Mouse (Mus musculus): ENCODE data around the gene Aldob. TPM values are rescaled to one million over a fixed set of nuclear protein-coding genes. Genes with fewer than 3 reads are reported as not detected.
"Not testable (repeated sequence)": the region's sequence is repeated elsewhere in the genome, so short reads cannot be mapped to it uniquely, and the experiment has no call there.

The Aldob gene
- polyA plus RNA-seq, 3 experiments from 2014 or later = not detected

GRCm38 (mm10) chr4:49535675-49536294 is 13.6 kb downstream of the Aldob start:
- no peak for ATAC-seq

GRCm38 (mm10) chr4:49535036-49535435 is 14.3 kb downstream of the Aldob start:
- no peak for ATAC-seq

- no peak for ATAC-seq
These were observed 26.8 kb downstream of the Aldob start for GRCm38 (mm10) chr4:49522576-49522975.

- no peak for ATAC-seq
These were observed 28.0 kb downstream of the Aldob start for GRCm38 (mm10) chr4:49521346-49521745.

GRCm38 (mm10) chr4:49520572-49521340 is 28.6 kb downstream of the Aldob start, which contains the start of the genes Mrpl50 and Zfp189:
Mrpl50 (minus strand) TSS chr4:49521093.
Zfp189 (plus strand) TSS chr4:49521176.
- ATAC-seq = peak; percentile 100

- no peak for ATAC-seq
These were observed 29.9 kb downstream of the Aldob start for GRCm38 (mm10) chr4:49519476-49519875.

- ATAC-seq = no peak
These were observed 34.9 kb downstream of the Aldob start for GRCm38 (mm10) chr4:49514441-49514840.

GRCm38 (mm10) chr4:49512636-49513035 is 36.7 kb downstream of the Aldob start:
- ATAC-seq = no peak

GRCm38 (mm10) chr4:49510236-49510835 is 39.0 kb downstream of the Aldob start:
- ATAC-seq = not testable (repeated sequence)

GRCm38 (mm10) chr4:49509183-49509582 is 40.2 kb downstream of the Aldob start:
- ATAC-seq = no peak

GRCm38 (mm10) chr4:49506386-49506785 is 43.0 kb downstream of the Aldob start, which contains the start of gene Baat:
Baat (minus strand) TSS chr4:49506557.
- no peak for ATAC-seq

GRCm38 (mm10) chr4:49503563-49503962 is 45.8 kb downstream of the Aldob start:
- ATAC-seq = no peak

Other genes starting within 250 kb of the Aldob start
- gene Acnat2, start 141.4 kb downstream of the Aldob start, polyA plus RNA-seq (2017; shearing (Covaris generic)) = not detected
- gene Acnat1, start 75.6 kb downstream of the Aldob start, polyA plus RNA-seq (2017; shearing (Covaris generic)) = not detected
- gene Baat, start 43.0 kb downstream of the Aldob start, polyA plus RNA-seq (2017; shearing (Covaris generic)) = not detected
- 10 to 100 TPM; 29.4 to 38.3 (median 36.0) TPM for gene Mrpl50, start 28.5 kb downstream of the Aldob start, polyA plus RNA-seq (2017; shearing (Covaris generic))
- 1 to 10 TPM; 3.0 to 5.2 (median 3.5) TPM for gene Zfp189, start 28.4 kb downstream of the Aldob start, polyA plus RNA-seq (2017; shearing (Covaris generic))
- not detected for gene Tmem246, start 48.3 kb upstream of the Aldob start, polyA plus RNA-seq (2017; shearing (Covaris generic))
- 10 to 100 TPM; 45.3 to 59.2 (median 56.8) TPM for gene Rnf20, start 82.5 kb upstream of the Aldob start, polyA plus RNA-seq (2017; shearing (Covaris generic))
- gene Ppp3r2, start 132.5 kb upstream of the Aldob start, polyA plus RNA-seq (2017; shearing (Covaris generic)) = not detected